Mouse (Mus musculus) thymus, postnatal 10 days (tissue): Measurements from ENCODE around the gene Samd3.

Source experiments
- DNase-seq, 2 experiments: peaks; one replicate each; pipeline ENCODE4 v3.0.0; 2021; ENCODE audit warnings: low spot score in 2 of 2

Gene Samd3

GRCm38 (mm10) chr10:26229488-26229887 lies at the start of gene Samd3:
Gene Samd3 (plus strand): TSS chr10:26229707.
- no peak for DNase-seq

DNA sequence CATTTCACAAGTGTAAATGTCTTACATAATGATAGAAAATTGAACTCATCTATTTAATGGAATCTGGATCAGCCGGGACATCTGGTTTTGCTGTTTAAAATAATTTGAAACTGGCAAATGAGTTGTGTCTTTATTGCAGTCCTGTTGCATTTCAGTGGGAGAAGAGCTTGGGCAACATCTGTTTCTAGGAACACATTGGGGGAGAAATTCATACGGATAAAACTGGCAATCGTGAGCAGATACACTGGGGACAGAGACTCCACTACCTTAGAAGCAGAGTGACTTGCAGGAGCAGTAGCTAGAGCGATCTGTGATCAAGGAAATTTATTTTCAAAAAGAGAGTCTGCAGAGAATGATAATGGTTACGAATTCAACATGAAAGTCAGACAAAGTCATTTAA lies 44.2 kb upstream of the Samd3 start:
- no peak for DNase-seq

DNA sequence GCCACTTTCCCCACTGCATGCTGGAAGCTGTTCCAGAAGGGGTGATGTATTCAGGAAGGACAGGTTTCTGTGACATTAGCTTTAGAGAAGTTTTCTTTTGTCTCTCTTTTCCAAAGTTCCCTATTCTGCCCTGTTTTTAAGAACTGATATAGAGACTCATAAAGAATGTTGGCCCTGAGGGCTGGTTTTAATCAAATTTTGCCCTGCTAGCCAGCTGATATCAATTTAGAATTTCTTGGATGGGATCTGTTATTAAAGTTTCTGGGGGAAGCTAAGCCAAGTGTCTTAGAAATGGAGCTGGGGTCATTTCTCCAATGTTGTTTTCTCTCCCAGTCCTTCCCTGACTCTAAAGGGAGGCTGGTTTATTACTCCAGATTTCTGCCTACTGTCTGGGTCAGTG lies 38.7 kb upstream of the Samd3 start:
- DNase-seq: no peak

DNA sequence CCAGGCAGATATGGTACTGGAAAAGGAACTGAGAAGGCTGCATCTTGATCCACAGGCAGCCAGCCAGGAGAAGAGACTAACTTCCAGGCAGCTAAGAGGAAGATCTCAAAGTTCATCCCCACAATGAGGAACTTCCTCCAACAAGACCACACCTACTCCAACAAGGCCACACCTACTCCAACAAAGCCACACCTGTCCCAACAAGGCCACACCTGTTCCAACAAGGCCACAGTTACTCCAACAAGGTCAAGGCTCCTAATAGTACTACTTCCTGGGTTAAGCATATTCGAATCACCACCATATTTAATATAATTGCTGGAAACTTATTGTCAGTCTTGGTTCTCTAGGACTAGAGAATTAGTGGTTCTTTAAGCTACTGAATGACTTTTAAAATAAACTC lies 34.6 kb upstream of the Samd3 start:
- DNase-seq: no peak

- no peak for DNase-seq
Observed at GRCm38 (mm10) chr10:26202708-26203368, 26.7 kb upstream of the Samd3 start.

GRCm38 (mm10) chr10:26220729-26221128 lies 8.8 kb upstream of the Samd3 start:
- DNase-seq: no peak

DNA sequence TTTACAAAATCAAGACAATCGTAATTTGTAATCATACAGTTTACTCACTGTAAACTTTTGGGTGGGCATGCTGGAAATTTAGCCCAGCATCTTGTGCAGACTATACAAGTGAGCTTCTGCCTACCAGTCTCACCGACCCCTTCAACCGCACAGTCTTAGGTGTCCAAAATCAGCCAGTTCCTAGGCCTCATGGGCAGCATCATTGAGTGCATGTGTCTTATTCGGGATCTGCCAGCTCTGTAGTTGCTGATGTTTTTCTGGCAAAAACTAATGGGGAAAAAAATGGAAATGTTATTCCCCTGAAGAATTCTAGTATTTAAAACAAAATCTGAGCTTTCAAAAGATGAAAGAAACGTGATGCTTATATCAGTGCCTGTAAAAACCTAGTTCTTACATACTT lies 3.3 kb upstream of the Samd3 start:
- no peak for DNase-seq

DNA sequence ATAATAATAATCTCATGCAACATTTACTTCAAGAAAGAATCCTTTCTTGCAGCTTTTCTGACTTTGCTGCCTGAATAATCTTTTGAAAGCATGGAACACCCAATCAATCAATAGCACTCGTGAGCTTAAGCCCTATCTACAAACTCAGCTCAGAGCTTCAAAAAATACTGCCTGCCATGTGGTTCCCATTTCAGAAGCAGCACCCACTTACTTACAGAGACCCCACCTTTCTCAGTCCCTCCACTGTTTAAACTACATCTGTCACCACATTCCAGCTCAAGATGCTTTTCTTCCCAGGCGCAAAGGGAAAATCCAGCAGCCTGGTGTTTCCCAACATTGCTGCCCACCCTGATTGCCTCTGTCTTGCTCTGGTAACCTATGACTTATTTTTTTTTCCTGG lies 2.8 kb upstream of the Samd3 start:
- no peak for DNase-seq

DNA sequence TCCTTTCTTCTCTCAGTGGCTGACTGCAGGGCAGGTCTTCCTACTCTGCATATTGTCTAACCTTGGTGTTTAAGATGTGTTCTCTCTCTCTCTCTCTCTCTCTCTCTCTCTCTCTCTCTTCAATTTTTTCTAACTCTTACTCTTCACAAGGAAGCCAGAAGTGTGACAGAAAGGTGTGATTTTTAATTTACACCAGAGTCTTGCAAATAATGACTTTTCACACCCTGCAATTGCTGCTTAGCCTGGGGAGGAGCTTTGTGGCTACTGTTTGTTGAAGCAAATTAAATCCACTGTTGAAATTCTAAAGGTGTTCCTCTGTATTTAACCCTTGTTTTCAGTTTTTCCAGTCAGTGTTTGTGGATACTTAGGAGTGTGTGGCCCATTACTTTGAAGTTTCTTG lies 1.3 kb upstream of the Samd3 start:
- no peak for DNase-seq

DNA sequence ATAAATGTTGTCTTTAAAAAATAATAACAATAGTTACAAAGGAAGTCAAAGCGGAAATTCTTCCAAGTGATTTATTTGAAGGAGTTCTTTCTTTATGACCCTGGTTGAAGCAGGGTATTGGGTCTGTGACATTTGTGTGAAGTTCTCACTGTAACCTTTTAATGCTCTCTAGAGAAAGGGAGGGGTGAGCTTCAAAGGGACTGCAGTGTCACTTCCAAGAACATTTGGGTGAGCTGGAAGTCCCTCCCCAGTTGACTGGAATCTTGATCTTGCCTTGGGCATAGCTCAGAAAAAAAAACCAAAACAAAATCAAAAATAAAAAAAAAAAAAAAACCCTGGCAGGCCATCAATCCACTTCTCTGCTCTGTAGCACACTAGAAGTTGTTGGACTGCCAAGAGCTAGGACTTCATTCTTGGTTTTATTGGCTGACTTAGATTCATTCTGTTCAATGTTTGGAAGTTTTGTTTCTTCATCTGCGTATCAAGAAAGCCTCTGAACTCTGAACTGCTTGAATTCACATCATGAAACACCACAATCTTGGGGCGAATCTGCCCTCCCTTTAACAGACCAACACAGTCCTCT lies 2.7 kb downstream of the Samd3 start:
- DNase-seq: no peak

DNA sequence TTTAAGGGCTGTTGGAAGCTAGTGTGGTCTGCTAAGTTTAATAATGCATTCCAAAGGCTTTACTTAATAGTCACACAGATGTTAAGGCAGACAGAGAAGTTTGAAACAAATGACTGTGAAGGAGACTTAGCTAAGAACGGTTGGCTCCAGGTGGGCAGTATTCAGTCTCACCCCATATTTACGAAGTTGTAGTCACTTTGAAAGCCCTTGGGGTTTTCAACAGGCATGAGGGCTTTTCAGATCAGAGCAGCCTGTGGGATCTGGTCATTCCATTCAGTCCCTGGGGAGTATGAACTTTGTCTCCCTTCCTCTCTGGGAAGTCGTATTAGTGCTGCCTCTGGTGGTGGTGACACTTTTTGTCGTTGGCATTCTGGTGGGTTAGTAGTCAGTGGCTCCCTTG lies 9.1 kb downstream of the Samd3 start:
- DNase-seq: no peak

- no peak for DNase-seq
Observed at GRCm38 (mm10) chr10:26239090-26239489, 9.6 kb downstream of the Samd3 start.

GRCm38 (mm10) chr10:26243203-26243602 lies 13.7 kb downstream of the Samd3 start:
- DNase-seq: no peak

DNA sequence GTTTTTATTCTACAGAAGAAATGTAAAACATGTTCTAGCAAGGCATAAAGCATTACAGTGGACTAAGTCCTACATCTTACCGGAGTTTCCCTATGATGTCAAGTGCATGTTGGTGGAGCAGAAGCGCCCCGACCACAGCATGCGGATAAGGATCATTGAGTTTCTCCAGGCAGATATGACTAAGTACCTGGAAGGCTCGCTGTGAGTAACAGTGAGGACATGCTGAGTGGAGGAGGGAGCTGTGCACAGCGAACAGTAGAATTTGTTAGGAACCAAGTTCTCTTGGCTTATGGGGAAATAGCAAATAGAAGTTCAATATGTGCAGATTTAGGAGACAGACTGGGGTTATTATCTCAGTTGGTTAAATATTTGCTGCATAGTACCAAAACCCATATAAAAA lies 15.0 kb downstream of the Samd3 start:
- DNase-seq: no peak

- no peak for DNase-seq
Observed at GRCm38 (mm10) chr10:26249426-26250165, 20.1 kb downstream of the Samd3 start.

GRCm38 (mm10) chr10:26259908-26260307 lies 30.4 kb downstream of the Samd3 start:
- DNase-seq: no peak

- no peak for DNase-seq
Observed at GRCm38 (mm10) chr10:26263744-26264459, 34.4 kb downstream of the Samd3 start.

- no peak for DNase-seq
Observed at GRCm38 (mm10) chr10:26275414-26275813, 45.9 kb downstream of the Samd3 start.

DNA sequence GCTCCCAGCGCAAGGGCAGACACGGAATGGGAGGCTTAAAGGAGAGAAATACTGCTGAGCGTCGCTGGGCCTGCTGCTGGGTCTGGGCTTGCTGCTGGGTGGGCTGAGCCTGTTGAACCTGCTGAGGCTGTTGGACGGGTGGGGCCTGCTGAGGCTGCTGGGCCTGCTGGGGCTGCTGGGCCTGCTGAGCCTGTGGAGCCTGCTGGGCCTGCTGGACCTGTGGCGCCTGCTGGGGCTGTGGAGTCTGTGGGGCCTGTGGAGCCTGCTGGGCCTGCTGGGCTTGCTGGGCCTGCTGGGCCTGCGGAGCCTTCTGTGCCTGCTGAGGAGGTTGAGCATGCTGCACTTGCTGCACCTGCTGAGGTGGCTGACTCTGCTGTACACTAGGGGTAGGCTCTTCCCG lies 50.5 kb downstream of the Samd3 start:
- DNase-seq: no peak

- DNase-seq: no peak
Observed at GRCm38 (mm10) chr10:26287136-26287535, 57.6 kb downstream of the Samd3 start.

DNA sequence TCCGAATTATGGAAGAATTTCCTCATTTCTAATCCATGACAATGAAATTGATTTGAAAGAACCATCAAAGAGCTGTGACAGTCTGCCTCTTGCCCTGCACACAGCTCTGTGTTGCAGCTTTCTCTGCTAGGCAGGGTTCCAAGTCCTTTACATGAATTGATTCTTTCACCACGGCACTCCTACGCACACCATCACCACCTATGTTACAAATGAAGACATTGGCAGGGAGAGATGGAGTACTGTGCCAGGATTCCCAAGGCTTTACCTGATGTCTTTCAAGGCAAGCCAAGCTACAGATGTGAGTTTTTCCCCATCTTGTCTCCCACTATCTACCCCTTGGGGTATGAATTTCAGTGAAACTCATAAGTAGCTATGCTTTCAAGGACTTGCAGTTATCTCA lies 67.7 kb downstream of the Samd3 start:
- no peak for DNase-seq

DNA sequence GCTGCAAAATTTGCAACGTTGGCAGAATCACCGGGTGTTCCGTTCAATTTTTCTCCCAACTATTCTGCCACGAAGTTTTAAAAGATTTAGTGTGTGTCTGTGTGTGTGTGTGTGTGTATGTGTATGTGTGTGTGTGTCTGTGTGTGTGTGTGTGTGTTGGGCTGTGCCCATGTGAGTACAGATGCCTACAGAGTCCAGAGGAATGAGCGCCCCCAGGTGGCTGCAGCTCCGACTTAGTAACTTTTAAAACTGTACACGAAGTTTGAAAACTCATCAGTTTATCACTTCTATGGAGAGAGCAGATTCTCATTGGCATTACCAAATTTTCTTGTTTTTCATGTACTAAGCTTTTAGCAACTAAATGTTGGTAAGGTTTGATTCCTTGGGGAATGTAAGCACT lies 68.1 kb downstream of the Samd3 start:
- no peak for DNase-seq

DNA sequence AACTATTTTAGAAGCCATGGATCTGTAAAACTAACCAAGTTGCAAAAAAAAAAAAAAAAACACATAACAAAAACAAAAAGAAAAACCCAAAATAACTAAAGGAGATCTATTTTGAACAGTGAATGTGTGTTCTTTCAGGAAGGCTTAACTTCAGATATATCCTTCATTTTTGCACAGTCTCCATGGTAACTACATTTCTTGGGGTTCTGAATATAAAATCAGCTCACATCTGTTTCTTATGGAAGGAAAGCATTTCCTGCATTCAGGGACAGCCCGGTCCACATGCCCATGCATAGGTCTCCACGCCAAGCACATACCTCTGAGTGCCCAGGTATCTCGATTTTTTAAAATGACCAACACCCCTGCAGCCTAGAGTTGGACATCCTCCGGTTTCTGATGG lies 72.8 kb downstream of the Samd3 start:
- DNase-seq: no peak
